Mouse (Mus musculus) ovary, adult 18-20 months (tissue): ENCODE measurements around the gene Capzb.

Experiments
- DNase-seq: peaks from one replicate; pipeline ENCODE4 v3.0.0; 2022; ENCODE audit warnings: low spot score, mixed read lengths

Gene Capzb

GRCm38 (mm10) chr4:139192499-139193175 lies at the start of gene Capzb:
Capzb (plus strand) TSS chr4:139192899.
- peak; percentile 94 for DNase-seq

DNA sequence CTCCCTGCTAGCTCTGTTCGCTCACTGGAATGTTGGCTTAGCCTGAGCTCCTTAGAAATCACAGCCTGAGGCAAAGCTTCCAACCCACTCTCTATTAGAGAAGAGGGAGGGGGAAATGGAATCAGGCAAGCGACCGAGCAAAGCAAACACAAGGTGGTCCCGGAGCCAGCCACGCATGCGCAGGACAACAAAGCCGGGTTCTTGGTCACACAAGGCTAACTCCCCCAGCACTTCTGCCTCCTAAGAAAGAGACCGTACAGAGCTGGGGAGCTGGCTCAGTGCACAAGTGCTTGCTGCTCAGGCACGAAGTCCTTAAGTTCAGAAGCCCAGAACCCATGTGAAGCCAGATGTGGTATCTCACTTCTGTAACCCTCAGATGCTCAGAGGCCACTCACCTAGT lies 49.7 kb upstream of the Capzb start:
- no peak for DNase-seq

DNA sequence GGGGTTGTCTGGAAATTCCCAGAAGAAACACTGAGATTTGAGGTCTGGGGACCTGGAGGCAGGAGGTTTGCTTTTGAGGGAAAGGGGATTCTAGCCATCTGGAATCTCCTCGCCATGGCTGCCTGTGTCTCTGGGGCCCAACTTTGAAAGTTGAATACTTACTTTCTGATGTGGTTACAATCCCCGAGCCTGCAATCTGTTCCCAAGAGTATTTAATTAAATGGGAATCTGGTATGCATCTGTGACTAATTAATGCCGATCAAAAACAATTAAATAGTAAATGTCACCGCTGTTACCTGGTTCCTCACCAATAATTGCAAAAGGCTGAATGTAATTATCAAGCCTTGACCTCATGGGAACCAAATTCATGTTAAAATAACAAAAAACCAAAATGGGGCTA lies 48.1 kb upstream of the Capzb start:
- no peak for DNase-seq

DNA sequence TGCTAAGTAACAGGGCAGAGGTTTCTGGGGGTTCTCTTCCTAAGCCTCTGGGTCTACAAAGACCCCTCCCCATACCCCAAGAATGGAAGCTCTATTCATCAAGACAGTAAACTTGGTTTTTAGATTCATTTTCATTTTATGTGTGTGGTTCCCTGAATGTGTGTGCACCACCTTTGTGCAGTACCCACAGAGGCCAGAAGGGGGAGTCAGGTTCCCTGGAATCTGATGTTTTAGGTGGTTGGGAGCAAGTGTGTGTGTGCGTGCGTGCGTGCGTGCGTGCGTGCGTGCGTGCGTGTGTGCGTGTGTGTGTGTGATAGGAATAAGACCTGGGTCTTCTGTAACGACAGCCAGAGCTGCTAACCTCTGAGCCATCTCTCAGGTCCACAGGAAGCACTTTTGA lies 47.5 kb upstream of the Capzb start:
- no peak for DNase-seq

- DNase-seq = peak; percentile 65
These were observed 45.9 kb upstream of the Capzb start for GRCm38 (mm10) chr4:139146760-139147159.

- no peak for DNase-seq
These were observed 41.3 kb upstream of the Capzb start for GRCm38 (mm10) chr4:139151370-139151769.

GRCm38 (mm10) chr4:139154576-139155307 lies 38.0 kb upstream of the Capzb start:
- DNase-seq = no peak

DNA sequence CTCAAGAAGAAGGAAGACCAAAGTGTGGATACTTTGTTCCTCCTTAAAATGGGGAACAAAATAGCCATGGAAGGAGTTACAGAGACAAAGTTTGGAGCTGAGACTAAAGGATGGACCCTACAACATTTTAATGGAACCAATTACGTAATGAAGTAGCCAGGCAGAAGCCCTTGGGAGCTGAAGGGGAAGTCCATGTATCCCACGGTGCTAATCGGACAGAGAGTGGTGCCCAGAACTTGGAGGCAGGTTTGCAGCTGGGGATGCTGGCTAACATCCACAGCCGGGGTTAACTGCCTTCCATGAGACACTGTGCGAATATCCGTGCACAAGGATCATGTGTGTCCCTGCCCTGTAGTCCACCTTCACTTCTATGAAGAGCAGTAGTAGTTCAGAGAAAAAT lies 36.2 kb upstream of the Capzb start:
- no peak for DNase-seq

GRCm38 (mm10) chr4:139158350-139158749 lies 34.3 kb upstream of the Capzb start:
- no peak for DNase-seq

DNA sequence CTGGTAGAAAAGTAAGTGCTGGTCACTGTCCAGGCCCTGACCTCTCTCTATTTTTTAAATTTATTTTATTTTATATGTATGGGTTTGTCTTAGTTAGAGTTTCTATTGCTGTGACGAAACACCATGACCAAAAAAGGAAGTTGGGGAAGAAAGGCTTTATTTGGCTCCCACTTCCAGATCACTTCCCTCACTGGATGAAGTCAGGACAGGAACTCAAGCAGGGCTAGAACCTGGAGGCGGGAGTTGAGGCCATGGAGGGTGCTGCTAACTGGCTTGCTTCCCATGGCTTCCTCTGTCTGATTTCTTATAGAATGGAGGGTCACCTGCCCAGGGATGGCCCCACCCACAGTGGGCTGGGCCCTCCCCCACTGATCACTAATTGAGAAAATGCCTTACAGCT lies 31.6 kb upstream of the Capzb start:
- DNase-seq = no peak

- DNase-seq = no peak
These were observed 28.6 kb upstream of the Capzb start for GRCm38 (mm10) chr4:139164082-139164481.

GRCm38 (mm10) chr4:139165259-139165658 lies 27.4 kb upstream of the Capzb start:
- DNase-seq = no peak

DNA sequence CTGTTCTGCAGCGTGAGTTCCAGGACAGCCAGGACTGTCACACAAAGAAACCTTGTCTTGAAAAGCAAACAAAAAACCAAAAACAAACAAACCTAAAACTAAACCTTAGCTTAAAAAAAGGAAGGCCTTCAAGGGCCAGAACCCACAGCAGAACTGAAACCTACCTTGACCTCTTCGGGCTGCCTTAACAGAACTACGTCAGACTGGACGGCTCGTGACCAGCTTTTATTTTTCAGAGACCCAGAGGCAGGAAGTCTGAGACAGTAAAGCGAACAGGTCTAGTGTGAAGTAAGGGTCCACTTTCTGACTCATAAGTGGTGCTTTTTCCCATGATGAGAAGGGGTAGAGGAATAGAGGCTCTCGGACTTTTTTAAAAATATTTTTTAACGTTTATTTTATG lies 26.5 kb upstream of the Capzb start:
- DNase-seq = no peak

DNA sequence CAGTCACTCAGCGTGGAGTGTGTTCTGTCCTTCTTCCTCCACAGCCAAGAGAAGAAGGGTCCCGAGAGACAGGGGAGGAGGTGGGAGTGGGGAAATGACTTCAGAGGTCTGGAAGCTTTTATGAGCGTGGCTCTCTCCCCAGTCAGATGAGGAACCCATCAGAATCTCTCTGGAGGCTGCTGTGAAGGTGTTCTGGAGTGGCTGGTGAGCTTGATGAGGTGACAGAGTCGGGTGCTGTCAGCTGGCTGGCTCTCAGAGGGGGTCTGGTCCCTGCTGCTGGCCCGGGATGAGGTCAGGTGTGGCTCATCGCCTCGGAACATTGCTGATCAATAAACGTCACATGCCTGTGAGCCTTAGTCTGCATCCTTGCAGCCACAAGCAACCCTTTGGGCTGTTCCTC lies 25.6 kb upstream of the Capzb start:
- DNase-seq = no peak

DNA sequence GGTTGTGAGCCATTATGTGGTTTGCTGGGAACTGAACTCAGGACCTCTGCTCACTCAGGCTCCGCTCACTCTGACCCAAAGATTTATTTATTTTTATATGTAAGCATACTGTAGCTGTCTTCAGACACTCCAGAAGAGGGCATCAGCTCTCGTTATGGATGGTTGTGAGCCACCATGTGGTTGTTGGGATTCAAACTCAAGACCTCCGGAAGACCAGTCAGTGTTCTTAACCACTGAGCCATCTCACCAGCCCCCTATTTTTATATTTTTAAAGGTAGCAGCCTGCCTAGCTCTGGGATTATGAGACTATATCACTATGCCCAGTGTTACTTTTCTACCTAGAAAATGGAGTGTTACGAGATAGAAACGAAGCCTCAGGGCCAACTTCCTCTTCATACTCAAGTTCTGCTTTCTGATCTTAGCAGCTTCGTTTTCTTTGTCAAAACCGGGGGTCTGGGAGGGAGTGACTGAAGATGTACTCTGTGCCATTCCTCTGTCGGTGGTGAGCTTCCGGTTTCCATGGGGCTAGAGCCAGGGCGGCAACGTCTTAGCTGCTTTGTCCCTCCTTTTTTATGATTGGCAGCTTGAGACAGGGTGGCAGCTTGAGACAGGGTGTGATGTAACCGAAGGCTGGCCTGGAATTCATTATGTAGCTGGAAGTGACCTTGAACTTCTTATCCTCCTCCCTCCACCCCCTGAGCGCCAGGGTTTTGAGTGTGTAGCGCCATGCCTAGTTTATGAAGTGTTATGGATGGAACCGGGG lies 23.5 kb upstream of the Capzb start:
- DNase-seq = peak; percentile 51

DNA sequence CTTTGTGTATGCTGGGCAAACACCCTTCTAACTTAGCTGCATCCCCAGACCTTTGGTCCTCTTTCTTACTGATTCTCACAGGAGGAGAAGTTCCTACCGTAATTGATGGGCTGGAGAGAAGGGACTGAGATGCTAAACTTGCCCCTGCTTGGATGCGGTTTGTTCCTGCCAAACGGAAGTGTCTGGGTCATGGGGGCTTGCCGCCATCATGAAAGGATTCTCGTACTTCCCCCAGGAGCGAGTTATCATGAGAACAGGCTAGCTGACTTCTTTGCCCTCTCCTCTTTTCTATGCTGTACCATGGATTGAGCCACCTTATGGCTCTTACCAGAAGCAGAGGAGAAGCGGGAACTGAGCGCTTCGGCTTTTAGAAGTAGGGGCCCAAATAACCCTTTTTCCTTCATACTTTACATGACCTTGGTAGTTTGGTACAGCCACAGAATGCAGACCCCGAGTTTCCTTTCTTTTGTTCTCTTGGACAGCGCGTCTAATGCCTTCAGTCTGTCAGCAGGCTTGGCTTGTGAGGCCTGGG lies 22.9 kb upstream of the Capzb start:
- no peak for DNase-seq

DNA sequence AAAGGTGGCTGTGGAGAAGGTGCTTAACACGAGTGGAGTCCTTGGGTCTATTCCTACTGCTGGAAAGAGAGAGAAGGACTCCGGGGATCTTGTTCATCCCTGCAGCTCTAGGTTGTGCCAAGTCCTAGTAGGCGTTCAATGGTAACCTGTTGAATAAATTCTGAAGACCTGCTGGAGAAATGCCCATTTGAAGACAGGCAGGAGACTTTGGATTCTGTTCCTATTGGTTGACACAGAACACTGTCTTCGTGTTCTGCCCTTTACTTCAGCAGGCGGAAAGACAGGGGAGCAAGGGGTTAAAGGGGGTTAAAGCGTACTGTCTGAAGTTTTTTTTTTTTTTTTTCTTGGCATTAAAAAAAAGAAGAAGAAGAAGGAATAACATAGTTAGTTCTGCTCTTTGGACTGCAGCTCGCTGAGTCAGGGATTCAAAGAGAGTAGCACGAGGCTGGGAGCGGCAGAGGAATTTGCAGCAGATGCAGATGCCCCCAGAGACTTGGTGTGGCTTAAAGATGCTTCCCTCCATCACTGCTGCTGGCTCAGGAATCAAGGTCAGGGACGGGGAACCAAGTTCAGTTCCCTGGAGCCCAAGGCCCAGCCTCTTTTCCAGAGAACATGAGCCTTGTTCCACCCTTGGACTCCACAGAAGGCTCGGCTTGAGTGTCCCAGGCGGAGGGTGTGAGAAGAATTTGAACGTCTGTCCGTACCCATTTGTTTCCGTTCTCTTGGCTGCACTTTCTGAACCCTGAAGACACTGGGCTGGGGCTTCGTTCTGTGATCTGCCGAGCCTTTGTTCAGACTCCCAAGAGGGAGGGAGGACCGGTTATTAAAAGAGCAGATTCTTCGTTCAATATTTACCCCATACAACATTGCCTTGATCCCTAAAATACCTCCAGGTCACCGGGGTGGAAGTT lies 17.4 kb upstream of the Capzb start:
- peak; percentile 24 for DNase-seq

- DNase-seq = no peak
These were observed 16.7 kb upstream of the Capzb start for GRCm38 (mm10) chr4:139176023-139176422.

- no peak for DNase-seq
These were observed 14.8 kb upstream of the Capzb start for GRCm38 (mm10) chr4:139177921-139178320.

DNA sequence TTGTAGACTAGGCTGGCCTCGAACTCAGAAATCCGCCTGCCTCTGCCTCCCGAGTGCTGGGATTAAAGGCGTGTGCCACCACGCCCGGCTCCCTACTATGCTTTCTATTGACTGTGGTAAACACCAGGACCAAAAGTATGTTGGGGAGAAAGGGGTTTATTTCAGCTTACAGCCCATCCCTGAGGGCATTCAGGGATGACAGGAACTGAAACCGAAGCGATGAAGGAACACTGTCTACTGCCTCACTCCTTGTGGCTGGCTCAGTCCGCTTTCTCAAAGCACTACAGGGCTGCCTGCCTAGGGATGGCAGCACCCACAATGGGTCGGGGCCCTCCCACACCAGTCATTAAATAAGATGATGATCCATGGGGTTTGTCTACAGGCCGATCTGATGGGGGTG lies 14.3 kb upstream of the Capzb start:
- no peak for DNase-seq

DNA sequence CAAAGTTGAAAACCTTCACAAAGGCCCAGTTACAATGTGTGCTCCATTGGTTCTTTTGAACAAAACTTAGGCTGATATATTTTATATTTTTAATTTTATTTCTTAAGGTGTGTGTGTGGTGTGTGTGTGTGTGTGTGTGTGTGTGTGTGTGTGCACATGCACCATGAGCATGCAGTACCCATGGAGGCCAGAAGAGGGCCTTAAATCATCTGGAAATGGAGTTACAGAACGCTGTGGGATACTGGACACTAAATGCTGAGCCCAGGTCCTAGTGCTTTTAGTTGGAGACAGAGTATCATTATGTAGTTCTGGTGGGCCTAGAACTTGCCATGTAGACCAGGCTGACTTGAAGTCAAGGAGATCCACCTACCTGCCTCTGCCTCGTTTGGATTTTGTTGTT lies 13.5 kb upstream of the Capzb start:
- DNase-seq = no peak
